Mouse (Mus musculus) thymus, postnatal 25 days (tissue): ENCODE data around the gene Ccn1.

Source experiments
- DNase-seq: peaks from one replicate; pipeline ENCODE4 v3.0.0; 2022

Ccn1 gene

GRCm38 (mm10) chr3:145614362-145615115 is 35.2 kb downstream of the Ccn1 start:
- no peak for DNase-seq

GRCm38 (mm10) chr3:145613234-145613633 is 36.5 kb downstream of the Ccn1 start:
- DNase-seq, result no peak

GRCm38 (mm10) chr3:145612662-145613061 is 37.1 kb downstream of the Ccn1 start:
- DNase-seq, result no peak

- no peak for DNase-seq
Measured at GRCm38 (mm10) chr3:145608320-145608719, 41.5 kb downstream of the Ccn1 start.

GRCm38 (mm10) chr3:145605437-145606123 is 44.2 kb downstream of the Ccn1 start:
- DNase-seq, result no peak

GRCm38 (mm10) chr3:145602410-145603206 is 47.2 kb downstream of the Ccn1 start:
- no peak for DNase-seq

- DNase-seq, result no peak
Measured at GRCm38 (mm10) chr3:145601345-145601744, 48.4 kb downstream of the Ccn1 start.

- no peak for DNase-seq
Measured at GRCm38 (mm10) chr3:145600801-145601200, 49.0 kb downstream of the Ccn1 start.

GRCm38 (mm10) chr3:145599059-145599458 is 50.7 kb downstream of the Ccn1 start:
- no peak for DNase-seq
